Mouse (Mus musculus): ENCODE results near the gene Zfp865.

Gene Zfp865

DNA sequence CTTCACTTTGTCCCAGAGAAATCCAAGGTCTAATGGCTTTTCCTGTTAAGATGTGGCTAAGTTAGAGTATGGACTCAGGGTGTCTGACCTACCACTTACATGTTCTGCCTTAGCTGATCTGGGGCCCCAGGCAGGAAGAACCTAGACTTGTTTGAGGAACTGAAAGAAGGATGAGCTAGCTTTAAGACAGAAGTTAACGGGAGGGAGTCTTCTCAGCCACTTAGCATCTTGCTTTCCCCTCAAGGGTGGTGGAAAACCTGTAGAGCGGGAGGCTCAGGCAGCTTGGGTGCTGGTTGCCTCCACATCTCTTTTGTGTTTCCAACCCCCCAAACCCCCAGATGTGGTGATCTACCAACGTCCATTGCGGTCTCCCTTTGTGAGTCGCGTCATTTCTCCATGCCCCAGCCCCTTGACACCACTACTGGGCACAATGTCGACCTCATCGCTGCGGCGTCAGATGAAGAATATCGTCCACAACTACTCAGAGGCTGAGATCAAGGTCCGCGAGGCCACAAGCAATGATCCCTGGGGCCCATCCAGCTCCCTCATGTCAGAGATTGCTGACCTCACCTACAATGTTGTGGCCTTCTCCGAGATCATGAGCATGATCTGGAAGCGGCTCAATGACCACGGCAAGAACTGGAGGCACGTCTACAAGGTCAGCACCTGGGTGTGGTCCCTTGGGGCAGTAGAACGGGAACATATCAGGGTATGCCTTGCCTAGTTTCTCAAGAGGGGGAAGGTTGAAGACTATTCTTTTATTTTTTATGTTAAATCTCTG lies 63.3 kb downstream of the Zfp865 start:
- DNase-seq: no peak

DNA sequence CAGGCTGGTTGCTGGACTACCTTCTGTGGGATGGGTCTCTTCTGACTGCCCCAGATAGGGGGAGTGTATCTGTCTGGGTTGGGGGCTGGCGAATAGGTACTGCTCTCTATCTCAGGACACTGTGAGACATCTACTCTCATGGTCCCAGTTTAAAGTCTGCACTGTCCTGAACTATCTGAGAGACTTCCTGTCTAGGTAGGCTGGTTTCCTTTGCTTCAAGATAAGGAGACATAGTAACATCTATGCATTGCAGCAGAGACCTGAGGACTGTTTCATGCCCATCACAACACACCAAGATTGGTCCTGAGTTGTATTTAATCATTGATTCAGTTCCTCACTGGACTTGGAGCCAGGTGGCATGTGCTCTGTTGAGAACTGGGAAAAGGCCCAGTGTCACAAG lies 65.3 kb downstream of the Zfp865 start:
- DNase-seq: no peak

Data from thymus, postnatal 25 days (tissue).